Mouse (Mus musculus) limb, embryonic 10.5 days (tissue): ENCODE measurements around the gene Rab11fip4. TPM values are rescaled to one million over a fixed set of nuclear protein-coding genes. Genes with fewer than 3 reads are reported as not detected.

Source experiments
- microRNA counts: library from miRNA; unstranded; fragments of <30 nt; microRNA quantifications from one replicate; lab custom pipeline; 2017
- microRNA-seq: library from miRNA; unstranded; fragments of <30 nt; microRNA quantifications from one replicate; pipeline ENCODE4, GENCODE M21; 2017
- polyA plus RNA-seq: library from polyadenylated mRNA; unstranded; fragments of >200 nt; fragmentation: Nextera tagmentation; extraction: Ambion mirVana; gene quantifications from 2 replicates; pipeline ENCODE4 v1.2.1, GENCODE M21; 2016

The Rab11fip4 gene
- polyA plus RNA-seq, 1 experiment from 2014 or later: 13.4 TPM

MicroRNA genes within 50 kb of the gene (microRNA counts, 519-probe panel; counts per million panel counts)
- microRNA mmu-miR-193 (lab: Ali Mortazavi, UCI): 684 counts per million, percentile 72 among the panel's probes with 10 or more counts
- 2,485 counts per million, percentile 73 among the panel's probes with 10 or more counts for microRNA mmu-miR-365 (lab: Ali Mortazavi, UCI)

Small RNAs within 50 kb of the gene (microRNA-seq; reads per million reads assigned to microRNA genes)
- gene Mir193a: 3.8 reads per million, percentile 5 among the genes with 10 or more reads in this experiment
- not detected for gene Mir365-2

Other genes starting within 250 kb of the Rab11fip4 start
- 0.08 and 0.34 TPM in 2 replicates for gene Omg, start 87.1 kb upstream of the Rab11fip4 start, polyA plus RNA-seq
- gene Evi2b, start 67.5 kb upstream of the Rab11fip4 start, polyA plus RNA-seq: 0.11 and 0.16 TPM in 2 replicates
- gene Evi2, start 60.6 kb upstream of the Rab11fip4 start, polyA plus RNA-seq: 0.82 and 1.1 TPM in 2 replicates
- 2.0 and 2.2 TPM in 2 replicates for gene Evi2a, start 60.6 kb upstream of the Rab11fip4 start, polyA plus RNA-seq